Mouse (Mus musculus) forelimb bud, embryonic 11.5 days (tissue): ENCODE results near the gene Tsen34.
"Not testable (repeated sequence)": the region's sequence is repeated elsewhere in the genome, so short reads cannot be mapped to it uniquely, and the experiment has no call there.

Source experiments
- DNase-seq: peaks from one replicate; pipeline ENCODE4 v3.0.0-alpha.2; 2012; ENCODE audit warnings: low read depth, low spot score

Gene Tsen34

GRCm38 (mm10) chr7:3685400-3686187 is 7.1 kb upstream of the Tsen34 start:
- no peak for DNase-seq

DNA sequence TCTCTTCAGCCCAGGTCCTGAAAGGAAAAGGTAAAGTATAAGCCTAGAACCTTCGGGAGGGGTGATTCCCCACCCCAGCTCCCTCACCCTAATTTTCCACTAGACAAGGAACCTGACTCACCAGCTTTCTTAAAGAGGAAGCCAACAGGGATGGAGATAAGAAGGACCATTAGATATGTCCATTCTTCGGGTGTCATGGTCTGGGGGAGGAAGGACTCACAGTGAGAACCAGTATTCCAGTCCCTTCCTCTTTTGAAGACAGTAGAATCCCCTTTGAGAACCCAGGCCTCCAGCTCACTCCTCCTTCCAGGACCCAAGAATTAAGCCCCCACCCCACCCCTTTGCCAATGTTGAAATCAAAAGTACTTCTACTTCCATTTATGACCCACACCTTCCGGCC is 744 bp upstream of the Tsen34 start:
- no peak for DNase-seq

GRCm38 (mm10) chr7:3692987-3693808 is 535 bp downstream of the Tsen34 start, which contains the start of gene Mboat7:
Gene Mboat7, minus strand, starts transcription at chr7:3693523.
- peak; percentile 96 for DNase-seq

DNA sequence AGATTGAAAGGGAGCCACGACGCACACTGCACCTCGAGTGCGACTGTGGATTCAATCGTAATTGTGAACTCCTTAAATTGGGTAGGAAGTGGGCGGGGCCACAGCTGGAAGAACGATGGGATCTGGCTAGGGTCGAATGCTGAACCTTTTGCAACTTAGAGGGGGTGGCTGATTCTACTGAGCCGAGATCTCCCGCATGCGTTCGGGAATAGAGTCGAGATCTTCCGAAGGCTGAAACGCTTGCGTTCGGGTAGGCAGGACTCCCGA is 1.1 kb downstream of the Tsen34 start:
- DNase-seq: no peak

DNA sequence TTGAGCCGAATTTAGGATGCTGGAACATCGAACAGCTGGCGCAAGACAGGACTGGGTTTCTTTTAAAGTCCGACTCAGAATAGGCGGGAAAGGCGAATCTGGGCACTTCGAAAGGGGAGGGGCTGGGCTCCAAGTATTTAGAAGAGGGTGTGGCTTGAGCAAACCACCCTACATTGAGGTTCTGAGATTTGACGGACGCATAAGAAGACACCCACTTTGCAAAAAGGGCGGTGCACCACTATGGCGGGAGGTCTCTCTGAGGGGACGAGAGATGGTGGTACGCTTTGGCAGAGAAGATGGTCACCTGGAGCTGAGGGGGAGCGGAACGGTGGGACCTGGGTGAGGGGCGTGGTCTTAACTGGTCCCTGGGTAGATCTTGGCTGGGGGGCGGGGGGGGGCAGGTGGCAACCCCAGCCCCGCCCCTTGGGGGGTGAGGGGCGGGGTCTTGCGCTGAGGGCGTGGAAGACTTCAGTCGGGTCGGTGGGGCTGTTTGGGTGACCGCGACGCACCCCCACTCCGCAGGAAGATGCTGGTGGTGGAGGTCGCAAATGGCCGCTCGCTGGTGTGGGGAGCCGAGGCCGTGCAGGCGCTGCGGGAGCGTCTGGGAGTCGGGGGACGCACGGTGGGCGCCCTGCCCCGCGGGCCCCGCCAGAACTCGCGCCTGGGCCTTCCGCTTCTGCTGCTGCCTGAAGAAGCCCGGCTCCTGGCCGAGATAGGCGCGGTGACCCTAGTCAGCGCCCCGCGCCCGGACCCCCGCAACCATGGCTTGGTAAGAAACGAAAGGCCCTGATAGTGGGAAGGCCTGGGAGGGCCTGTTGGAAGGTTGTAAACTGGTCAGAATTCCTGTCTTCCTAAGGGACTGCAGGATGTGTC is 1.6 kb downstream of the Tsen34 start:
- DNase-seq: peak; percentile 89

DNA sequence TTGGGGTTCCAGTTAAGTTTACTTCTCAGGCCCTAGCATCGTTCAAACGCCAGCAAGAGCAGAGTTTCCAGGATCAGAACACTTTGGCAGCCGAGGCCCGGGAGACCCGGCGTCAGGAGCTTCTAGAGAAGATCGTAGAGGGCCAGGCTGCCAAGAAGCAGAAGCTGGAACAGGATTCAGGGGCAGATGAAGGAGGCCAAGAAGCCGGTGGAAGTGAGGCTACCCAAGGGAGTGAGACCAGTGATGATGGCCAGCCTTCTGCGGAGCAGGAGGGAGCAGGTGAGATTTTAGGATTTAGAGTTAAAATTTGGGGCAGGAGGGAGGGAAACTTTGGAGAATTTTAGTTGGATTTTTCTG is 2.3 kb downstream of the Tsen34 start:
- not testable (repeated sequence) for DNase-seq

DNA sequence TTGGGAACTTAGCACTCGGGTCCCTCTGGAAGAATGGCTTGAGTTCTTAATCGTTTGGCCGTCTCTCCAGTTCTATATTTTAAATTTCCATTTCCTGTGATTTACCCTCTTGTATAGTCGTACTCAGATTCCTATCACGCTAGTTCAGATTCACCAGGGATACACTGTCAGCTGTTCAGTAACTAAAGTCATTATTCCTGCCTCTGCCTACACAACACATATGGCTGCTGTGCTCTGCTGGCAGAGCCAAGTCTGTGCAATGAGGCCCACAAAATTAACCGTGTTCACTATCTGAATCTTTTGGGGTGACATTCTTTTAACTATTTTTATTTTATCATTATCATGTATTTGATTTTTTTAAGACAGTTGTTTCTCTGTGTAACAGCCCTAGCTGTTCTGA is 5.8 kb downstream of the Tsen34 start:
- DNase-seq: no peak

DNA sequence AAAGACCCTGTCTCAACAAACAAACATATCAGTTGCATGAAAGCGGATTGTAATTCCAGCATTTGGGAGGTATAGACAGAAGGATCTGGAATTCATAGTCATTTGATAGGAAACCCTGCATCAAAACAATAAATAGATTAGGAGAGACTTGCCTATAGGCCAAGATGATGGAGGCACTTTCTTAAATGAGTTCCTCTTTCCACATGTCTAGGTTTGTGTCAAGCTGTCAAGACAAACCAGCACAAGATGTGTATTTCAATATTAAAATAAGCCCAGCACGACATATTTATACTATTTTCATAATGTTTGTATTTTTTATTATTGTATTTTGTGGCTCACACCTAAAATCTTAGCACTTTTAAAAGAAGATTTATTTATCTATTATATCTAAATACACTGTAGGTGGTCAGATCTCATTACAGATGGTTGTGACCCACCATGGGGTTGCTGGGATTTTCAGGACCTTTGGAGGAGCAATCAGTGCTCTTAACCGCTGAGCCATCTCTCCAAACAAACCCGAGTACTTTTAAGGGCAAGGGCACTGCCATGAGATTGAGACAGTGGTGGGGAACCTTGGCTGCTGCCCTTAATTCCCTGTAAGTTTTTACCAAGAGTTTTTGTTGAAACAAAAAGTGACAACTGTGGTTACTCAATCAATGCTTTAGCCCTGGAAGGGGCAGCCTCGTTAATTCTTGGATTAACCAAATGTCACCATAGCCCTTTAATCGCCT is 10.7 kb downstream of the Tsen34 start:
- no peak for DNase-seq

- peak; percentile 99 for DNase-seq
These were observed 11.3 kb downstream of the Tsen34 start, which contains the start of gene Rps9 for GRCm38 (mm10) chr7:3703879-3704441. Gene Rps9, plus strand, starts transcription at chr7:3703993.

DNA sequence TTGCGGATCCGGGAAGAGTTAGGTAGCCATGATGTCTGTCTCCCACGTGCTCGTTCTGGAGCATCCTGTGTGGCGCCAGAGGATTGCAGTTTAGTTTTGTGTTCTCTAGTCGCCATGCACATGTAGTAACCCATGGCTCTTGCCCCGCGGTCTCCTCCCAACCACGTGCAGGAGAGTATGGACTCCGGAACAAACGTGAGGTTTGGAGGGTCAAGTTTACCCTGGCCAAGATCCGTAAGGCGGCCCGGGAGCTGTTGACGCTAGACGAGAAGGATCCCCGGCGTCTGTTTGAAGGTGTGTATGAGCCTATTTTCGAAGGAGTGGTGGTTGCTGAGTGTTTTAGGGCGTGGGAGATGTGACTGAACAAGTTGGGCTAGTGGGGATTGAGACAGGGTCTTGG is 11.8 kb downstream of the Tsen34 start:
- DNase-seq: no peak

- DNase-seq: not testable (repeated sequence)
These were observed 12.8 kb downstream of the Tsen34 start for GRCm38 (mm10) chr7:3705461-3705860.

DNA sequence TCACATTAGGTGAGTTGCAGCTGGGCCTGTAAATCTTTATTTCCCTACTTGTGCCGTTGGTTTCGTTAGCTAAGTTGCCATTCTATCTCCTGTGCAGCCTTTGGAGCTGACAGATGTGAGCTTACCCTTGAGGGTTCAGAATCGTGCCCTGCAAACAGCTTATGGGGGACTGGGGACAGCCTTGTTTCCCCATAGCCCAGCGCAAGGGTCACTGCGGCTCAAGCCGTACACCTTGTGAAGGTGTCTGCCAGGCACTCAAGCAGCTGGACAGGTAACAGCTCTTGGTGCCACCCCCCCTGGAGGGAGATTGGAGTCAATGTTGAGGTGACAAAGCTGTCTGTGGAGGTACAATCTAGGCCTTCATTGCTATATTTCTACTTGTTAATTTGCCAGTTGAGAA is 13.2 kb downstream of the Tsen34 start:
- no peak for DNase-seq

DNA sequence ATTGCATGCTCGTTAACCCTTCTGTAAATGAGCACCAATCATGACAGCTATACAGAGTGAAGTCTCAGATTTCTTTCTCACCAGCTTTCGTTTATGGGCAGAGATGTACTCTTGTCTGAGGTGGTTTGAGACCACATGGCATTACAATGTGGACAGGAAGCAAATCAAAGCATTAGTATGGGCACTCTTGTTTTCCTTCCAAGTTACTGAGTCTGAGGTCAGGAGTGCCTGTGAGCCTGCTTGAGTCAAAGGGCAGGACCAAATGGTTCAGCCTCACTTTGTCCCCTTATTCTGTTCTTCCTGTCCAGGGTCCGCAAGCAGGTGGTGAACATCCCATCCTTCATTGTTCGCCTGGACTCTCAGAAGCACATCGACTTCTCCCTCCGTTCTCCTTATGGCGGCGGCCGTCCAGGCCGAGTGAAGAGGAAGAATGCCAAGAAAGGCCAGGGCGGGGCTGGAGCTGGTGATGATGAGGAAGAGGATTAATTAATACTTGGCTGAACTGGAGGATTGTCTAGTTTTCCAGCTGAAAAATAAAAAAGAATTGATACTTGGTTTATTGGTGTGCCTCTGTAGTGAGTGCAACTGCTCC is 13.8 kb downstream of the Tsen34 start:
- DNase-seq: no peak

- DNase-seq: no peak
These were observed 14.4 kb downstream of the Tsen34 start for GRCm38 (mm10) chr7:3707027-3707426.

GRCm38 (mm10) chr7:3707568-3708413 is 15.1 kb downstream of the Tsen34 start:
- DNase-seq: no peak

DNA sequence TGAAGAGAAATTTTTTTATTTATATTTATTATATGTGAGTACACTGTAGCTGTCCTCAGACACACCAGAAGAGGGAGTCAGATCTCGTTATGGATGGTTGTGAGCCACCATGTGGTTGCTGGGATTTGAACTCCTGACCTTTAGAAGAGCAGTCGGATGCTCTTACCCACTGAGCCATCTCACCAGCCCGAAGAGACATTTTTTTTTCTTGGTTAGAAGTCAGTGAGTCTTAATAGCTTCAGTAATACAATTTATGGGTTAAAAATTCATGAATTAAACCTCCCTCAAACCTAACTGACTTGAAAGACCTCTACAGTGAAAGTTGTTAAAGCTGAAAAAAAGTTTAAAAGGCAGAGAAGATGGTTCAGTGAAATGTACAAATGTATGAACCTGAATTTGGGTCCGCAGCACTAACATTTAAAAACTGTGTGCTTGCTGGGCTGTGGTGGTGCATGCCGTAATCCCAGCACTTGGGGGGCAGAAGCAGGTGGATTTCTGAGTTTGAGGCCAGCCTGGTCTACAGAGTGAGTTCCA is 15.9 kb downstream of the Tsen34 start:
- DNase-seq: not testable (repeated sequence)

- no peak for DNase-seq
These were observed 16.3 kb downstream of the Tsen34 start for GRCm38 (mm10) chr7:3709000-3709399.

DNA sequence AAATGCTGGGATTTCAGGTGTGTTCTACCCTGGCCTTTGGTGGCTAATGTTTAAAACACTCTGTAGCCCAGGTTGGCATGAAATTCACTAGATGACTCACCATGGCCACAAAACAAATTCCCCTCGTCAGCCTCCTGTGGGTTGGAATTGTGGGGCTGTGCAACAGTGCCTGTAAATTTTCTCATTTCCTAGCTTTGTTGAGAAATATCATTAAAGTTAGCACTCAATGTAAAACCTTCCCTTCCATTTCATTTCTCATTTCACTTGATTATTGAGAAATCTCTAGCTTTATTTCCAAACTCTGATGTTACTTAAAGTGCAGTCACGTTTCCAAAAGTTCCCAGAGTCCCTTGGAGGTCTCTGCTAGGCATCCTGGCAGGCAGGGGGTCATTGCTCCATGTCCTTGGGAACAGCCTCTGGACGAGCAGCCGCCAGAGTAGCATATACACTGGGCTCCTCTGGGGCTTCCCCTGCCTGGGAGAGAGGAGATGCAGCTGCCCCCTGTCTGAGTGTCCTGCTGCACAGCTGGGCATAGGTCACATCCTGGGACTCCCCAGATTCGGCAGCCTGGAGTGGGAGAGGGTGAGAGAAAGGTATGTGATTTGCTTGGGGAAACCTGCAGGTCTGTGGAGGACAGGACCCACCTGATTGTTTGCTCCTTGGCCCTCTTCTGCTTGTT is 19.7 kb downstream of the Tsen34 start:
- no peak for DNase-seq

- DNase-seq: no peak
These were observed 22.6 kb downstream of the Tsen34 start for GRCm38 (mm10) chr7:3715249-3715648.
